Mouse (Mus musculus) c-Kit-positive CD71-negative TER-119-negative erythroid progenitor cells, embryonic 14.5 days (primary cell): ENCODE results near the gene Siglece.
"Not testable (repeated sequence)": the region's sequence is repeated elsewhere in the genome, so short reads cannot be mapped to it uniquely, and the experiment has no call there.

Experiments
- DNase-seq: peaks from one replicate; pipeline ENCODE4 v3.0.0-alpha.2; 2013; ENCODE audit warnings: low read depth

Siglece gene

GRCm38 (mm10) chr7:43660002-43660401, at the start of gene Siglece:
Gene Siglece, minus strand, starts transcription at chr7:43660161.
- no peak for DNase-seq

- no peak for DNase-seq
Measured at GRCm38 (mm10) chr7:43690118-43690517, 30.2 kb upstream of the Siglece start, which contains the start of gene Klk14. Gene Klk14, plus strand, starts transcription at chr7:43690418.

GRCm38 (mm10) chr7:43685088-43685487, 25.1 kb upstream of the Siglece start:
- no peak for DNase-seq

- not testable (repeated sequence) for DNase-seq
Measured at GRCm38 (mm10) chr7:43682511-43682910, 22.6 kb upstream of the Siglece start.

GRCm38 (mm10) chr7:43680960-43681359, 21.0 kb upstream of the Siglece start:
- DNase-seq = peak; percentile 59

GRCm38 (mm10) chr7:43678517-43678916, 18.6 kb upstream of the Siglece start:
- no peak for DNase-seq

- no peak for DNase-seq
Measured at GRCm38 (mm10) chr7:43675091-43675490, 15.1 kb upstream of the Siglece start.

GRCm38 (mm10) chr7:43672581-43673260, 12.8 kb upstream of the Siglece start:
- DNase-seq = no peak

GRCm38 (mm10) chr7:43671809-43672580, 12.0 kb upstream of the Siglece start, which contains the start of gene Ctu1:
Gene Ctu1, plus strand, starts transcription at chr7:43672016.
- peak; percentile 69 for DNase-seq

GRCm38 (mm10) chr7:43671064-43671808, 11.3 kb upstream of the Siglece start:
- no peak for DNase-seq

GRCm38 (mm10) chr7:43668582-43668981, 8.6 kb upstream of the Siglece start:
- DNase-seq = no peak

- not testable (repeated sequence) for DNase-seq
Measured at GRCm38 (mm10) chr7:43667221-43667620, 7.3 kb upstream of the Siglece start.

- DNase-seq = no peak
Measured at GRCm38 (mm10) chr7:43662804-43663203, 2.8 kb upstream of the Siglece start.

- DNase-seq = no peak
Measured at GRCm38 (mm10) chr7:43656232-43656631, 3.7 kb downstream of the Siglece start.

- no peak for DNase-seq
Measured at GRCm38 (mm10) chr7:43654519-43654918, 5.4 kb downstream of the Siglece start.

GRCm38 (mm10) chr7:43652683-43653082, 7.3 kb downstream of the Siglece start:
- no peak for DNase-seq

- DNase-seq = no peak
Measured at GRCm38 (mm10) chr7:43643046-43643652, 16.8 kb downstream of the Siglece start.

- no peak for DNase-seq
Measured at GRCm38 (mm10) chr7:43642587-43642986, 17.4 kb downstream of the Siglece start.

- no peak for DNase-seq
Measured at GRCm38 (mm10) chr7:43637118-43637517, 22.8 kb downstream of the Siglece start.

- no peak for DNase-seq
Measured at GRCm38 (mm10) chr7:43636194-43636593, 23.8 kb downstream of the Siglece start.

GRCm38 (mm10) chr7:43634500-43634899, 25.5 kb downstream of the Siglece start, which contains the start of gene Ceacam18:
Gene Ceacam18, plus strand, starts transcription at chr7:43634707.
- no peak for DNase-seq

- no peak for DNase-seq
Measured at GRCm38 (mm10) chr7:43633940-43634339, 26.0 kb downstream of the Siglece start.
